ENCODE assay signal across 8 mouse cellular contexts in genomic region chr2:129947847-129948553, GRCm38 (mm10).
DNase-seq lines count a peak whose midpoint lies in the region; TF ChIP-seq lines count a peak whose summit lies in the region.

No protein-coding gene starts in this region.

- no peak overlapping the region for H3K27ac ChIP-seq in gastrocnemius, adult 2 months
- peak overlapping the region; percentile 57 for H3K27ac ChIP-seq in hindbrain, embryonic 10.5 days

- no peaks in the 10 kb centered on the region for H3K9me3 ChIP-seq in hindbrain, embryonic 10.5 days

- peak overlapping the region; percentile 22 for H3K4me3 ChIP-seq in gastrocnemius, adult 2 months
- peak overlapping the region; percentile 38 for H3K4me3 ChIP-seq in hindbrain, embryonic 10.5 days

- H3K36me3 ChIP-seq in hindbrain, embryonic 10.5 days = no peaks in the 10 kb centered on the region

- TF ChIP-seq CTCF in gastrocnemius, adult 2 months (IDR thresholded peaks at IDR 0.05) = no peak

- WGBS in hindbrain, embryonic 10.5 days = 24% methylated on average over 20 of the region's 20 CpGs

- no peak for DNase-seq in gastrocnemius, adult 2 months
- DNase-seq in gastrocnemius, postnatal 14 days = no peak
- peak; percentile 8 for DNase-seq in ES-CJ7 (ENCODE audit: low read depth, low spot score)
- DNase-seq in hindbrain, embryonic 10.5 days (ENCODE audit: low spot score) = peak; percentile 18
- peak; percentile 15 for DNase-seq in lung, postnatal 10 days
- DNase-seq in urinary bladder, postnatal 36 days (ENCODE audit: low spot score in 2 of 2) = no peak
- no peak for DNase-seq in left cerebral cortex, adult 11 months (ENCODE audit: low spot score)
- DNase-seq in spleen, postnatal 14 days (ENCODE audit: low spot score in 2 of 2) = no peak

- peaks cover 10% of the 10 kb centered on the region for H3K4me1 ChIP-seq in hindbrain, embryonic 10.5 days (replicated peaks)

- intact Hi-C loops in gastrocnemius, adult 2 months (cut with DNase I) = no loop called here
- intact Hi-C loops in gastrocnemius, postnatal 14 days (cut with DNase I; ENCODE audit: low total_unique reads) = no loop called here

- H3K27me3 ChIP-seq in hindbrain, embryonic 10.5 days (ENCODE audit: insufficient read depth, poor library complexity, severe bottlenecking) = peaks cover 3% of the 10 kb centered on the region; the same call in 1 of the 2 replicates

Comparison
In these comparisons a context has a peak if more than half of its experiments do, and no peak if none do; other contexts are left out.
1. DNase-seq: peak in ES-CJ7 (single experiment), hindbrain, embryonic 10.5 days (single experiment) and lung, postnatal 10 days (single experiment); none in gastrocnemius, adult 2 months (single experiment), gastrocnemius, postnatal 14 days (single experiment), urinary bladder, postnatal 36 days (0 of 2), left cerebral cortex, adult 11 months (single experiment) and spleen, postnatal 14 days (0 of 2).